In genomic region chr5:70870081-70870480, GRCm38 (mm10) we compare ENCODE assay signal across 24 mouse cellular contexts. TPM values are rescaled to one million over a fixed set of nuclear protein-coding genes. Genes with fewer than 3 reads are reported as not detected.
DNase-seq lines count a peak whose midpoint lies in the region; ATAC-seq and TF ChIP-seq lines count a peak whose summit lies in the region.
"Had no signal": no experiment of that assay in that cellular context is flagged by ENCODE, and none has a peak within 500 bp of the region (broad histone marks: within the 10 kb centered on the region; RNA-seq: fewer than 3 reads in every experiment).

No protein-coding gene starts in this region.

- no peak for TF ChIP-seq CTCF in brain, embryonic 14.5 days (IDR thresholded peaks at IDR 0.05; ENCODE audit: borderline replicate concordance, extremely low read depth, insufficient read depth, insufficient read length)
- TF ChIP-seq CTCF in midbrain, postnatal 0 days (IDR thresholded peaks at IDR 0.05): no peak

- H3K4me2 ChIP-seq in hindbrain, embryonic 14.5 days (replicated peaks): no peak overlapping the region
- no peak overlapping the region for H3K4me2 ChIP-seq in midbrain, embryonic 13.5 days (replicated peaks)
- no peak overlapping the region for H3K4me2 ChIP-seq in midbrain, postnatal 0 days (ENCODE audit: low read depth, low read length, poor library complexity, severe bottlenecking)
- H3K4me2 ChIP-seq: forebrain, embryonic 13.5 days had no signal

- H3K36me3 ChIP-seq in hindbrain, embryonic 14.5 days (replicated peaks; ENCODE audit: control insufficient read depth, insufficient read depth): no peaks in the 10 kb centered on the region
- H3K36me3 ChIP-seq in hindbrain, embryonic 10.5 days: no peaks in the 10 kb centered on the region
- H3K36me3 ChIP-seq in midbrain, embryonic 13.5 days: no peaks in the 10 kb centered on the region
- no peaks in the 10 kb centered on the region for H3K36me3 ChIP-seq in midbrain, postnatal 0 days (ENCODE audit: insufficient read depth, low read length)
- H3K36me3 ChIP-seq: embryonic facial prominence, embryonic 10.5 days; heart, embryonic 10.5 days had no signal

- no peaks in the 10 kb centered on the region for H3K27me3 ChIP-seq in hindbrain, embryonic 14.5 days (ENCODE audit: control insufficient read depth, insufficient read depth, low read length)
- H3K27me3 ChIP-seq in hindbrain, embryonic 10.5 days (ENCODE audit: insufficient read depth, poor library complexity, severe bottlenecking): no peaks in the 10 kb centered on the region
- H3K27me3 ChIP-seq in midbrain, embryonic 13.5 days: no peaks in the 10 kb centered on the region
- no peaks in the 10 kb centered on the region for H3K27me3 ChIP-seq in midbrain, postnatal 0 days (ENCODE audit: insufficient read depth, low read length)
- H3K27me3 ChIP-seq: CH12.LX; forebrain, embryonic 13.5 days; Patski had no signal

- peak; percentile 31; the same call in 1 of the 2 replicates for ATAC-seq in hindbrain, embryonic 14.5 days (ENCODE audit: low FRiP score)
- ATAC-seq in midbrain, embryonic 13.5 days: peak; percentile 56; the same call in 1 of the 2 replicates
- ATAC-seq in midbrain, postnatal 0 days (ENCODE audit: low FRiP score): peak; percentile 56
- ATAC-seq: activated CD4-positive, CD25-positive, alpha-beta regulatory T cell, adult 4 months; forebrain, embryonic 13.5 days; forebrain, postnatal 0 days; inflammation-experienced regulatory T-cells, adult 6 months; Patski had no signal

- 38% methylated on average over 1 of the region's 1 CpGs for WGBS in hindbrain, embryonic 14.5 days
- WGBS in hindbrain, embryonic 10.5 days: 85% methylated on average over 1 of the region's 1 CpGs
- 44% methylated on average over 1 of the region's 1 CpGs for WGBS in midbrain, embryonic 13.5 days
- WGBS in midbrain, postnatal 0 days: 43% methylated on average over 1 of the region's 1 CpGs

- H3K4me1 ChIP-seq in hindbrain, embryonic 14.5 days (replicated peaks; ENCODE audit: control insufficient read depth, insufficient read depth, low read length): no peaks in the 10 kb centered on the region
- peaks cover 9% of the 10 kb centered on the region; the same call in 1 of the 2 replicates for H3K4me1 ChIP-seq in hindbrain, embryonic 10.5 days (replicated peaks)
- no peaks in the 10 kb centered on the region for H3K4me1 ChIP-seq in midbrain, embryonic 13.5 days (replicated peaks)
- H3K4me1 ChIP-seq in midbrain, postnatal 0 days (ENCODE audit: insufficient read depth, low read length): no peaks in the 10 kb centered on the region
- H3K4me1 ChIP-seq: embryonic facial prominence, embryonic 10.5 days; forebrain, embryonic 13.5 days; heart, embryonic 10.5 days had no signal

- no peak overlapping the region for H3K4me3 ChIP-seq in hindbrain, embryonic 14.5 days (replicated peaks; ENCODE audit: low read length)
- no peak overlapping the region for H3K4me3 ChIP-seq in hindbrain, embryonic 10.5 days
- no peak overlapping the region for H3K4me3 ChIP-seq in midbrain, embryonic 13.5 days (replicated peaks)
- H3K4me3 ChIP-seq in midbrain, postnatal 0 days (ENCODE audit: low read depth, low read length): no peak overlapping the region
- H3K4me3 ChIP-seq: embryonic facial prominence, embryonic 10.5 days; forebrain, embryonic 13.5 days; heart, embryonic 10.5 days had no signal

- H3K27ac ChIP-seq in hindbrain, embryonic 14.5 days: no peak overlapping the region
- H3K27ac ChIP-seq in hindbrain, embryonic 10.5 days: no peak overlapping the region
- no peak overlapping the region for H3K27ac ChIP-seq in midbrain, embryonic 13.5 days
- H3K27ac ChIP-seq in midbrain, postnatal 0 days (ENCODE audit: low read depth, low read length): no peak overlapping the region
- H3K27ac ChIP-seq: embryonic facial prominence, embryonic 10.5 days; forebrain, embryonic 13.5 days; heart, embryonic 10.5 days had no signal

- TF ChIP-seq POLR2A in brain, embryonic 14.5 days (IDR thresholded peaks at IDR 0.05; ENCODE audit: borderline replicate concordance, extremely low read depth, insufficient read depth, insufficient read length, poor library complexity, severe bottlenecking): no peak

- no peaks in the 10 kb centered on the region for H3K9me3 ChIP-seq in hindbrain, embryonic 14.5 days (ENCODE audit: control insufficient read depth, low read length)
- H3K9me3 ChIP-seq in hindbrain, embryonic 10.5 days: no peaks in the 10 kb centered on the region
- H3K9me3 ChIP-seq in midbrain, embryonic 13.5 days: no peaks in the 10 kb centered on the region
- no peaks in the 10 kb centered on the region for H3K9me3 ChIP-seq in midbrain, postnatal 0 days (ENCODE audit: low read length)
- H3K9me3 ChIP-seq: embryonic facial prominence, embryonic 10.5 days; forebrain, embryonic 13.5 days; heart, embryonic 10.5 days had no signal

- H3K9ac ChIP-seq in hindbrain, embryonic 14.5 days: no peak overlapping the region
- no peak overlapping the region for H3K9ac ChIP-seq in midbrain, embryonic 13.5 days (replicated peaks)
- no peak overlapping the region for H3K9ac ChIP-seq in midbrain, postnatal 0 days (replicated peaks; ENCODE audit: low read length, poor library complexity, severe bottlenecking)
- H3K9ac ChIP-seq: forebrain, embryonic 13.5 days; forebrain, postnatal 0 days had no signal

- no peak for DNase-seq in hindbrain, embryonic 14.5 days (ENCODE audit: low spot score)
- DNase-seq in hindbrain, embryonic 10.5 days (ENCODE audit: low spot score): no peak
- DNase-seq in brain, embryonic 14.5 days (ENCODE audit: low read depth): peak; percentile 26
- no peak for DNase-seq in midbrain, postnatal 0 days (ENCODE audit: low spot score)
- DNase-seq in testis, postnatal 14 days (ENCODE audit: low spot score): no peak
- DNase-seq in heart, adult 8-10 months (ENCODE audit: low spot score): no peak
- DNase-seq: adrenal gland, postnatal 14 days; cerebellum, adult 18-20 months; cerebellum, adult 9-11 months; cerebellum, postnatal 36 days; forebrain, postnatal 0 days; gastrocnemius, postnatal 14 days; heart, postnatal 10 days; heart, postnatal 4 days had no signal

RNA-seq across cellular contexts. Expression of gene Gabrg1, which starts 27.7 kb away (rescaled TPM):
- polyA plus RNA-seq in hindbrain, embryonic 14.5 days (2014; fragmentation: Nextera tagmentation; extraction: Ambion mirVana): 17.3 and 25.7 TPM in 2 replicates
- 0.66 and 0.82 TPM in 2 replicates for polyA plus RNA-seq in hindbrain, embryonic 10.5 days (2016; fragmentation: Nextera tagmentation; extraction: Ambion mirVana)
- 2.7 and 3.3 TPM in 2 replicates for polyA plus RNA-seq in brain, embryonic 14.5 days (2012; rRNA removed)
- 3.9 and 5.4 TPM in 2 replicates for polyA plus RNA-seq in midbrain, embryonic 13.5 days (2015; fragmentation: Nextera tagmentation; extraction: Ambion mirVana)
- 44.6 and 51.9 TPM in 2 replicates for total RNA-seq in midbrain, postnatal 0 days (2014; rRNA removed)
- polyA plus RNA-seq in midbrain, postnatal 0 days (2015; fragmentation: Nextera tagmentation; extraction: Ambion mirVana): 38.6 and 39.5 TPM in 2 replicates
- not detected for total RNA-seq in heart, adult 8-10 months (2022)
- total RNA-seq: adrenal gland, adult 18-20 months; adrenal gland, postnatal 14 days; CH12.LX; gastrocnemius, postnatal 14 days; granulocyte monocyte progenitor cell, adult 5-6 weeks; heart, postnatal 10 days; heart, postnatal 4 days had no signal
- polyA plus RNA-seq: activated CD4-positive, CD25-positive, alpha-beta regulatory T cell, adult 4 months; heart, embryonic 10.5 days; inflammation-experienced regulatory T-cells, adult 6 months; Patski had no signal
